Mouse (Mus musculus) ES-Bruce4 (cell line): Measurements from ENCODE around the gene Dysf.

Experiments
- CTCF ChIP-seq: IDR thresholded peaks from one replicate; pipeline ENCODE4 v1.8.1; 2011; ENCODE audit warnings: low read depth, low read length
- EP300 ChIP-seq: IDR thresholded peaks from 2 replicates; pipeline ENCODE4 v1.6.1; 2011; ENCODE audit warnings: low read depth, low read length; ENCODE audit not compliant: insufficient read depth
- POLR2A ChIP-seq: IDR thresholded peaks from one replicate; pipeline ENCODE4 v1.8.1; 2011; ENCODE audit warnings: low read length; ENCODE audit not compliant: insufficient read depth

DNA sequence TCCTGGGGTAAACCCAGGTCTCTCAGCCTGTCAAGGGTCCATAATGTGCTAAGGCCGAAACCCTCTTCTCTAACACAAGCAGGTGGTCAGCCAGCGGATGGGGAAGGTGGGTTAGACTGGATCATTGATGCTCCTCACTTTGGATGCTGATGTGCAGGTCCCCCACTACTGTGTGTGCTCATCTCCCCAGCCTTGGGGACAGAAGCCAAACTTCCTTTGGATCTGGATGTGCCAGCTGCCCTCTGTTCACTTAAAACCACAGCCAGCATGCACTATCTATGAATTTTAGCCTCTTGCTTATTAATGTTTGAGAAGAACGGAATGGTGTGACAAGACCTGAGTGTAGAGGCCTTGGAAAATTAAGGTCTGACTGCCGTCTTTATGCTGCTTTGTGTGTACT, 150.7 kb downstream of the Dysf start:
- TF ChIP-seq EP300, result no peak
- TF ChIP-seq CTCF, result no peak
- no peak for TF ChIP-seq POLR2A
